Mouse (Mus musculus) left cerebral cortex, adult 18-20 months (tissue): Measurements from ENCODE around the gene Shisa7. TPM values are rescaled to one million over a fixed set of nuclear protein-coding genes. Genes with fewer than 3 reads are reported as not detected.

Experiments used
- total RNA-seq, 2 experiments: library from RNA; stranded (reverse); gene quantifications; 2 replicates each; pipeline ENCODE4 v1.2.3; 2021

The Shisa7 gene
- total RNA-seq, 2 experiments from 2014 or later = 102 to 115 TPM

Other genes starting within 250 kb of the Shisa7 start
- gene Ptprh, start 240.7 kb downstream of the Shisa7 start, total RNA-seq = 1 to 10 TPM in 1 of 2 experiments, under 1 TPM in 1; 0.82 to 1.1 TPM
- gene Tmem86b, start 213.3 kb downstream of the Shisa7 start, total RNA-seq = 10 to 100 TPM; 13.9 to 16.7 TPM
- gene Ppp6r1, start 185.7 kb downstream of the Shisa7 start, total RNA-seq = 100 to 1,000 TPM; 129 to 135 TPM
- gene Hspbp1, start 159.6 kb downstream of the Shisa7 start, total RNA-seq = 100 to 1,000 TPM; 100 to 105 TPM
- 100 to 1,000 TPM; 436 to 437 TPM for gene Brsk1, start 154.1 kb downstream of the Shisa7 start, total RNA-seq
- not detected for gene Tmem150b, start 119.4 kb downstream of the Shisa7 start, total RNA-seq
- 10 to 100 TPM; 19.0 to 25.2 TPM for gene Kmt5c, start 104.6 kb downstream of the Shisa7 start, total RNA-seq
- 1 to 10 TPM; 5.0 to 8.8 TPM for gene Cox6b2, start 91.6 kb downstream of the Shisa7 start, total RNA-seq
- not detected for gene Fam71e2, start 73.4 kb downstream of the Shisa7 start, total RNA-seq
- gene Il11, start 61.8 kb downstream of the Shisa7 start, total RNA-seq = under 1 TPM; 0.28 to 0.30 TPM
- not detected for gene Tmem190, start 61.8 kb downstream of the Shisa7 start, total RNA-seq
- 1 to 10 TPM; 2.0 to 3.1 TPM for gene Tmem238, start 55.0 kb downstream of the Shisa7 start, total RNA-seq
- 100 to 1,000 TPM; 439 to 453 TPM for gene Rpl28, start 51.8 kb downstream of the Shisa7 start, total RNA-seq
- gene Ube2s, start 32.1 kb downstream of the Shisa7 start, total RNA-seq = 100 to 1,000 TPM; 101 to 108 TPM
- 1 to 10 TPM; 4.5 to 5.9 TPM for gene Isoc2b, start 25.6 kb upstream of the Shisa7 start, total RNA-seq
- 10 to 100 TPM; 14.2 to 14.8 TPM for gene Isoc2a, start 32.5 kb upstream of the Shisa7 start, total RNA-seq
- under 1 TPM in 1 of 2 experiments, not detected in 1; 0.46 TPM for gene Gm36210, start 61.8 kb upstream of the Shisa7 start, total RNA-seq
- 10 to 100 TPM; 14.7 to 15.9 TPM for gene Zfp628, start 70.5 kb upstream of the Shisa7 start, total RNA-seq
- gene Nat14, start 77.3 kb upstream of the Shisa7 start, total RNA-seq = 100 to 1,000 TPM; 104 TPM
- 1 to 10 TPM; 2.6 to 3.3 TPM for gene Ssc5d, start 81.1 kb upstream of the Shisa7 start, total RNA-seq
- under 1 TPM; 0.26 to 0.45 TPM for gene Sbk2, start 119.7 kb upstream of the Shisa7 start, total RNA-seq
- under 1 TPM; 0.58 to 0.91 TPM for gene Sbk3, start 126.5 kb upstream of the Shisa7 start, total RNA-seq
- gene Zfp579, start 151.5 kb upstream of the Shisa7 start, total RNA-seq = 10 to 100 TPM; 25.1 to 27.8 TPM
- 1 to 10 TPM; 7.4 to 7.8 TPM for gene Zfp524, start 169.7 kb upstream of the Shisa7 start, total RNA-seq
- 10 to 100 TPM; 23.3 to 25.7 TPM for gene Fiz1, start 170.0 kb upstream of the Shisa7 start, total RNA-seq
- not detected for gene Gm44973, start 170.8 kb upstream of the Shisa7 start, total RNA-seq
- gene Zfp865, start 175.7 kb upstream of the Shisa7 start, total RNA-seq = 10 to 100 TPM; 34.9 to 35.5 TPM
- gene Ccdc106, start 175.9 kb upstream of the Shisa7 start, total RNA-seq = 10 to 100 TPM; 57.3 to 59.7 TPM
- not detected for gene 4632433K11Rik, start 189.4 kb upstream of the Shisa7 start, total RNA-seq
- 1 to 10 TPM; 4.4 to 4.8 TPM for gene Zfp784, start 193.8 kb upstream of the Shisa7 start, total RNA-seq
- gene Zfp580, start 206.8 kb upstream of the Shisa7 start, total RNA-seq = 10 to 100 TPM; 27.8 to 31.0 TPM
- gene U2af2, start 217.4 kb upstream of the Shisa7 start, total RNA-seq = 100 to 1,000 TPM; 176 to 181 TPM
- gene Epn1, start 235.5 kb upstream of the Shisa7 start, total RNA-seq = 100 to 1,000 TPM; 482 to 504 TPM